Mouse (Mus musculus) E14TG2a.4 (cell line): Measurements from ENCODE around the gene Krt88.

ENCODE experiments used
- CTCF ChIP-seq: conservative IDR thresholded peaks from 2 replicates; pipeline ENCODE4 v1.5.1; 2014; ENCODE audit warnings: low read length
- POU5F1 ChIP-seq: IDR thresholded peaks from 2 replicates; pipeline ENCODE4 v1.6.1; 2014; ENCODE audit warnings: low read length, borderline replicate concordance

DNA sequence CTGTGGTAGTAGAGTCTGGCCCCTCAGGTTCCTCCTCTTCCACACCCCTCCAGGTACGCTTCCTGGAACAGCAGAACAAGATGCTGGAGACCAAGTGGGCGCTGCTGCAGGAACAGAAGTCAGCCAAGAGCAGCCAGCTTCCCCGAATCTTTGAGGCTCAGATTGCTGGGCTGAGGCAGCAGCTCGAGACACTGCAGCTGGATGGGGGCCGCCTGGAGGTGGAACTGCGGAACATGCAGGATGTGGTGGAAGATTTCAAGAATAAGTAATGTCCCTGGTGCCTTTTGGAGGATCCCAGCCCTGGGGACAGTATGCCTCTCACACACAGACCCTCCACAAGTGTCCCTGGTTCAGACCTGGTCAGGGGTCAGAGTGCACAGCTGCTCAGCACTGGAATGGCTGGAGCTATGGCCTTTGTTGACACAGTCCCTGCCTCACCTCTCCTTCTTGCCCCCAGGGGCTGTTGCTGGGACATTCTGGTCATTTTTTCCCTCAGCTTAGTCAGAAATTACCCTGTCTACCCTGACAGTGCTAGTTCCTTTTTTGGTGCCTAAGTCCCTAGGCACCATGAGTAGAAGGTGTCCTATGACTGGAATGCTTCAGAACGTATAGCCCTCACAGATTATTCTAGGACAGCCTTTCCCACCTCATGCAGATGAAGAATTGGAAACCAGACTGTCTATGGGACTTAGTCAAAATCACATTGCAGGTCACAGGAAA lies 33.5 kb upstream of the Krt88 start:
- TF ChIP-seq CTCF: no peak
- no peak for TF ChIP-seq POU5F1
